Mouse (Mus musculus) liver, adult 2 months (tissue): ENCODE measurements at regions not wholly inside any gene's neighbourhood (a gene's known extent, or its start where the extent isn't known, plus 50 kb on each side); places are given as distances from the start of the nearest gene placed in this dataset.

ENCODE experiments used
- CTCF ChIP-seq: fragments of 200-500 bp; IDR thresholded peaks from 2 replicates; pipeline ENCODE4 v1.5.1; 2011; ENCODE audit warnings: low read depth, low read length, control low read depth
- POLR2A ChIP-seq: fragments of 200-500 bp; IDR thresholded peaks from 2 replicates; pipeline ENCODE4 v1.6.1; 2011; ENCODE audit warnings: low read length, control low read depth; ENCODE audit not compliant: insufficient read depth; ENCODE audit errors: extremely low read depth

GRCm38 (mm10) chr4:75329511-75330171 lies 51.5 kb upstream of the Dmac1 start:
- TF ChIP-seq POLR2A, result no peak
- TF ChIP-seq CTCF, result no peak
